8 mouse cellular contexts compared by ENCODE assay signal in genomic region chr1:36009010-36009619, GRCm38 (mm10). TPM values are rescaled to one million over a fixed set of nuclear protein-coding genes. Genes with fewer than 3 reads are reported as not detected.
DNase-seq lines count a peak whose midpoint lies in the region; ATAC-seq and TF ChIP-seq lines count a peak whose summit lies in the region.

No protein-coding gene starts in this region.

- H3K4me3 ChIP-seq in left cerebral cortex, adult 2 months = no peak overlapping the region
- H3K4me3 ChIP-seq in gastrocnemius, adult 2 months = no peak overlapping the region

- POLR2A ChIA-PET in Patski (lab: Charles Lee) = interaction anchor here (0.8 to 1.0 kb wide), 2 partner anchors 11 to 54 kb away, joined by 7 to 10 read pairs; no protein-coding TSS in a partner anchor

- no peak overlapping the region for H3K27ac ChIP-seq in left cerebral cortex, adult 2 months
- H3K27ac ChIP-seq in gastrocnemius, adult 2 months = no peak overlapping the region

- CTCF ChIA-PET in Patski (lab: Charles Lee) = no interaction called here

- DNase-seq in gastrocnemius, postnatal 10 days = peak; percentile 24
- DNase-seq in gastrocnemius, adult 8-10 months (ENCODE audit: low spot score in 2 of 2) = no peak
- DNase-seq in Patski (ENCODE audit: low read depth, low spot score) = peak; percentile 98
- peak; percentile 24 to 44 for DNase-seq in frontal cortex, postnatal 14 days (ENCODE audit: low spot score in 2 of 2)
- peak; percentile 55 to 60 for DNase-seq in left cerebral cortex, adult 2 months (ENCODE audit: extremely low spot score in 1 of 2, low spot score in 2 of 2)
- DNase-seq in spleen, adult 18-20 months = no peak
- DNase-seq in gastrocnemius, adult 2 months = no peak

- TF ChIP-seq CTCF in Patski (IDR thresholded peaks at IDR 0.05) = no peak
- no peak for TF ChIP-seq CTCF in left cerebral cortex, adult 2 months (IDR thresholded peaks at IDR 0.05)
- TF ChIP-seq CTCF in gastrocnemius, adult 2 months (IDR thresholded peaks at IDR 0.05) = no peak

- H3K27me3 ChIP-seq in Patski = no peaks in the 10 kb centered on the region

- peak; percentile 84 for ATAC-seq in Patski
- ATAC-seq in megakaryocyte-erythroid progenitor cell, adult 5-6 weeks (replicated peaks; ENCODE audit: low FRiP score, low TSS enrichment, poor library complexity, severe bottlenecking) = no peak

- in situ Hi-C loops in Patski (cut with MboI; ENCODE audit: low pct_unique_long_range_greater_than_20kb) = loop anchor here (10.0 kb wide), 2 partner anchors 64 to 246 kb away; no protein-coding TSS in a partner anchor

- intact Hi-C loops in left cerebral cortex, adult 2 months (cut with DNase I) = no loop called here
- intact Hi-C loops in gastrocnemius, adult 2 months (cut with DNase I) = no loop called here

RNA-seq across cellular contexts. Expression of gene Hs6st1, which starts 59.1 kb away (rescaled TPM):
- total RNA-seq in gastrocnemius, postnatal 10 days (2021) = 10 to 100 TPM; 26.2 to 28.3 TPM
- total RNA-seq in gastrocnemius, adult 8-10 months (2022) = 10 to 100 TPM; 19.3 to 23.2 (median 20.8) TPM
- 207 TPM for polyA plus RNA-seq in Patski (2021)
- total RNA-seq in left cerebral cortex, adult 2 months (2021) = 10 to 100 TPM; 52.8 to 56.1 TPM
- total RNA-seq in megakaryocyte-erythroid progenitor cell, adult 5-6 weeks (2014; fragmentation: Nextera tagmentation) = 50.8 and 62.3 TPM in 2 replicates
- total RNA-seq in megakaryocyte-erythroid progenitor cell, adult 5-6 weeks (2017) = 18.3 and 30.2 TPM in 2 replicates
- 10 to 100 TPM; 20.7 to 22.0 TPM for total RNA-seq in gastrocnemius, adult 2 months (2021)

Comparison
In these comparisons a context has a peak if more than half of its experiments do, and no peak if none do; other contexts are left out.
1. DNase-seq: peak in gastrocnemius, postnatal 10 days (single experiment), Patski (single experiment), frontal cortex, postnatal 14 days (2 of 2) and left cerebral cortex, adult 2 months (2 of 2); none in gastrocnemius, adult 8-10 months (0 of 2), spleen, adult 18-20 months (0 of 2) and gastrocnemius, adult 2 months (single experiment).